Mouse (Mus musculus) heart, embryonic 10.5 days (tissue): ENCODE data around the gene Fign. TPM values are rescaled to one million over a fixed set of nuclear protein-coding genes. Genes with fewer than 3 reads are reported as not detected.

Source experiments
- DNase-seq: peaks from one replicate; pipeline ENCODE4 v3.0.0-alpha.2; 2017; ENCODE audit warnings: low spot score
- H3K27ac ChIP-seq: fragments of 300-500 bp; sonication (generic); 2 replicates; pipeline ENCODE4 v1.5.1; 2016; ENCODE audit warnings: mild to moderate bottlenecking
- H3K27me3 ChIP-seq: fragments of 300-500 bp; sonication (generic); 2 replicates; pipeline ENCODE4 v1.6.1; 2016; ENCODE audit warnings: mild to moderate bottlenecking; ENCODE audit not compliant: poor library complexity, insufficient read depth, severe bottlenecking
- H3K36me3 ChIP-seq: fragments of 300-500 bp; sonication (generic); 2 replicates; pipeline ENCODE4 v1.6.1; 2016; ENCODE audit warnings: mild to moderate bottlenecking, moderate library complexity
- H3K4me1 ChIP-seq: fragments of 300-500 bp; sonication (generic); 2 replicates; pipeline ENCODE4 v1.6.1; 2016; ENCODE audit warnings: mild to moderate bottlenecking
- H3K4me3 ChIP-seq: fragments of 300-500 bp; sonication (generic); 2 replicates; pipeline ENCODE4 v1.5.1; 2016; ENCODE audit warnings: mild to moderate bottlenecking, moderate library complexity
- H3K9me3 ChIP-seq: fragments of 300-500 bp; sonication (generic); 2 replicates; pipeline ENCODE4 v1.6.1; 2016; ENCODE audit warnings: mild to moderate bottlenecking, moderate library complexity
- WGBS: fragments of 180-500 bp; shearing (Covaris S2); methylation state at CpG from one replicate; pipeline ENCODE4 v1.1.7; 2016; 5-methylcytosine and 5-hydroxymethylcytosine counted together
- polyA plus RNA-seq: library from polyadenylated mRNA; unstranded; fragments of >200 nt; fragmentation: Nextera tagmentation; extraction: Ambion mirVana; gene quantifications from 2 replicates; pipeline ENCODE4 v1.2.1, GENCODE M21; 2016

The Fign gene
- polyA plus RNA-seq, 1 experiment from 2014 or later: 13.8 TPM

DNA sequence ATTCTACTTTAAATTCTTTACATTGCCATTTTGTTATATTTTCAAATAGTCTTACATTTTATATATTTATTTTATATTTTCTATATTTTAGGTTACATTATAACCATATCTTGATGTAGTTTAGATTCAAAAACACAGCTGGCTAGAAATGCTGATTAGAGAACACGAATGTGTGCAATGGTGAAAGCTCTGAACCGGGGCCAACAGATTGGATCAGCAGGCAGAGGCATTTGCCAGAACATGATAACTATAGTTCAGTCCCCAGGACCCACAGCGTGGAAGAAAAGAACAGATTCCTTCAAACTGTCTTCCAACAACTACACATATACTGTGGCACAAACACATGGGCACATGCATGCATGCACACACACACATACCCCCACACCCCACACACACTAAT is 64.0 kb downstream of the Fign start:
- DNase-seq: no peak
- H3K9me3 ChIP-seq: no peaks in the 10 kb centered on the region
- no peak overlapping the region for H3K27ac ChIP-seq
- no peaks in the 10 kb centered on the region for H3K27me3 ChIP-seq
- H3K36me3 ChIP-seq: no peaks in the 10 kb centered on the region
- H3K4me1 ChIP-seq: peaks cover 6% of the 10 kb centered on the region; the same call in 1 of the 2 replicates
- H3K4me3 ChIP-seq: no peak overlapping the region
- 79% methylated on average over 3 of the region's 3 CpGs for WGBS

- H3K27ac ChIP-seq: no peak overlapping the region
- no peaks in the 10 kb centered on the region for H3K27me3 ChIP-seq
- DNase-seq: no peak
- H3K36me3 ChIP-seq: no peaks in the 10 kb centered on the region
- WGBS: 69% methylated on average over 4 of the region's 4 CpGs
- no peak overlapping the region for H3K4me3 ChIP-seq
- H3K4me1 ChIP-seq: peaks cover 10% of the 10 kb centered on the region
- H3K9me3 ChIP-seq: no peaks in the 10 kb centered on the region
These were observed 71.9 kb downstream of the Fign start for GRCm38 (mm10) chr2:64025961-64026360.

DNA sequence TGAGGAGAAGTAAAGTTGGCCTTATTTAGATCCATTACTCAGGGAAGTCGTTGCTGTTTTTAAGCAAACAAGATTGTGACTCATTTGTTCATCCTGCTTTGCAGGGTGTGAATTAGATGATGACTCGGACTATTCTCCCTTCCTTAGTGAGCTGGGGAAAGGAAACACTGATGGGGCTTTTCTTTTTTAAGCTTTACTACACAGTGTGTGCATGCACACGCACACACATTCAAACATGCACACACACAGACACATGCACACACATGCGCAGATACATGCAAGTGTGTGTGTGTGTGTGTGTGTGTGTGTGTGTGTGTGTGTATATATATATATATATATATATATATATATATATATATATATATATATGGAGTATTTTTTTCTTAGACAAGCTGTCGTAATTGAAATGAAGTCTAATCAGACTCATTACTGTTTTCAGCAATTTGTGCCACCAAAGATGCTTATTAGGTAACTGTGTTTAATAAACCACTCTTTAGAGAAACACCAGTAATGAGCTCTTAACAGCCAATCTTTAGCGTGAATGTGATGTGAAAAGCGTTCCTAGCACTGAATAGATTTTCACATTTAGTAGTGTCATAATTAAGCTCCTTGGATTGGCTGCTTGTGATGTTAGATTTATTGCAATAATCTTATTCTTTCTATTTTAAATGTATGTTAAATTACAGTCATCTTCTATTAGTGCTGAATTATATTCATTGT is 103.4 kb downstream of the Fign start:
- DNase-seq: no peak
- Histone ChIP-seq H3K4me3 (no peak overlapping the region), H3K4me1 (peaks cover 11% of the 10 kb centered on the region), H3K9me3 (no peaks in the 10 kb centered on the region), H3K36me3 (no peaks in the 10 kb centered on the region), H3K27me3 (no peaks in the 10 kb centered on the region), H3K27ac (no peak overlapping the region)
- WGBS: 82% methylated on average over 7 of the region's 7 CpGs

- Histone ChIP-seq H3K9me3 (no peaks in the 10 kb centered on the region), H3K27ac (no peak overlapping the region), H3K27me3 (no peaks in the 10 kb centered on the region), H3K4me3 (no peak overlapping the region), H3K36me3 (peaks cover under 1% of the 10 kb centered on the region), H3K4me1 (peaks cover 17% of the 10 kb centered on the region)
- WGBS: 92% methylated on average over 2 of the region's 2 CpGs
- no peak for DNase-seq
These were observed 112.4 kb downstream of the Fign start for GRCm38 (mm10) chr2:63985426-63985825.

DNA sequence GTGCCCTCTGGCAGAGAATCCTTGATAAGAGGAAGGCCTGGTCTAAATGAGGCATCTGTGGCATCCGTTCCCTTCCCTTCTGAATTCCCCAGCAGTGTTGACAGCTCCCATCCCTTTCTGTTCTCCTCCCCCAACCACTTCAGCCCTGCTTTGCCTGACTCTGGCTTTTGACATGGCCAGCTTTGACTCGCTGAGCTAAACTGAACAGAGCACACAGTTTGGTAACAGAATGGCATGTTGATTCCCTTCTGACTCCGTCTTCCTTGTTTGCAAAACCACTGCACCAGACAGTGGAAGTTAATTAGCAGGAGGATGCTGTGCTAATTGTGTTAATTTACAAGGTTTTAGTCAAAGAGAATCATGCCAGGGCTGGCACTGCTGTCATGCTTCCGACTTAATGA is 115.5 kb downstream of the Fign start:
- WGBS: 9% methylated on average over 4 of the region's 4 CpGs
- Histone ChIP-seq H3K9me3 (no peaks in the 10 kb centered on the region), H3K27me3 (no peaks in the 10 kb centered on the region), H3K36me3 (peaks cover 23% of the 10 kb centered on the region), H3K4me3 (peak overlapping the region; percentile 30; the same call in 1 of the 2 replicates), H3K27ac (peak overlapping the region; percentile 72; the same call in 1 of the 2 replicates), H3K4me1 (peaks cover 17% of the 10 kb centered on the region)
- DNase-seq: peak; percentile 93

DNA sequence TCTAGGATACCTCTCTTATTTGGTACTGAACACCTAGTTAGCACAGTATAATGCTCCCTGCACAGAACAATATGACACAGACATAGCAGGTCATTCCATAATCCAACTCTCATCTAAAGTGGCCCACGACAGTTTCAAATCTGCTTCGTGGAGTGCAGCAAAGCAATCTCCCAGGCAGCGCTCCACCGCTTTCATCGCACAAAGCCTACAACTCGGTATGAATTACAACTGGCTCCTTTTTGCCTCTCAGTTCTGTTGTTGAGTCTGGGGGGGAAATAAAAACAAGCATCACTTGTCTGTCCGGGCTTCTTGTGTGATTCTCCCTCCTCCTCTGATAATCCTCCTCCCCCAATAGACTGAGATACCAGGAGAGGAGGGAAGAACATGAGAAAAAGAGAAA is 116.4 kb downstream of the Fign start:
- Histone ChIP-seq H3K27ac (peak overlapping the region; percentile 67; the same call in 1 of the 2 replicates), H3K4me1 (peaks cover 22% of the 10 kb centered on the region), H3K9me3 (no peaks in the 10 kb centered on the region), H3K4me3 (no peak overlapping the region), H3K27me3 (no peaks in the 10 kb centered on the region), H3K36me3 (peaks cover 23% of the 10 kb centered on the region)
- 29% methylated on average over 7 of the region's 7 CpGs for WGBS
- DNase-seq: no peak

- WGBS: 69% methylated on average over 4 of the region's 4 CpGs
- no peak overlapping the region for H3K27ac ChIP-seq
- no peak for DNase-seq
- H3K9me3 ChIP-seq: no peaks in the 10 kb centered on the region
- H3K4me3 ChIP-seq: no peak overlapping the region
- no peaks in the 10 kb centered on the region for H3K36me3 ChIP-seq
- no peaks in the 10 kb centered on the region for H3K27me3 ChIP-seq
- peaks cover 5% of the 10 kb centered on the region; the same call in 1 of the 2 replicates for H3K4me1 ChIP-seq
These were observed 128.2 kb downstream of the Fign start for GRCm38 (mm10) chr2:63969633-63970032.

DNA sequence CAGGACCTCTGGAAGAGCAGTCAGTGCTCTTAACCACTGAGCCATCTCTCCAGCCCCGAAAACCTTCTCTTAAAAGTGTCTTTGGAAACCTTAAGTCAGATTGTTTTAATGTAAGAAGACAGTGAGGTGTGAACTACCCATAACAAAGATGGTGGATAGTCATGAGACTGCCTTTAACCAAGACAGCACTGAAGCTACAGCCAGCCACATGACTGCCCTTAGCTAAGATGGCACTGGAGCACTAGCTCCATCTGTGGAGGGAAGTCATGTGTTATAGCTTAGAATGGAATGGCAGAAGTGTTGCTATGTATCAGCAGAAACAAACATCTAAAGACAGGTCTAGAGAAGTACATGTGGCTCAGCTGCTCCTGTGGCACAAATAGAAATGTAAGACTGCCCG is 166.8 kb downstream of the Fign start:
- no peak overlapping the region for H3K4me3 ChIP-seq
- H3K27ac ChIP-seq: no peak overlapping the region
- H3K36me3 ChIP-seq: no peaks in the 10 kb centered on the region
- H3K27me3 ChIP-seq: no peaks in the 10 kb centered on the region
- 85% methylated on average over 2 of the region's 2 CpGs for WGBS
- DNase-seq: no peak
- no peaks in the 10 kb centered on the region for H3K9me3 ChIP-seq
- no peaks in the 10 kb centered on the region for H3K4me1 ChIP-seq

GRCm38 (mm10) chr2:63926481-63927097 is 171.2 kb downstream of the Fign start:
- Histone ChIP-seq H3K36me3 (no peaks in the 10 kb centered on the region), H3K9me3 (no peaks in the 10 kb centered on the region), H3K27me3 (no peaks in the 10 kb centered on the region), H3K27ac (no peak overlapping the region), H3K4me1 (no peaks in the 10 kb centered on the region), H3K4me3 (no peak overlapping the region)
- WGBS: 24% methylated on average over 4 of the region's 4 CpGs
- no peak for DNase-seq

- 65% methylated on average over 4 of the region's 4 CpGs for WGBS
These were observed 172.1 kb downstream of the Fign start for GRCm38 (mm10) chr2:63925721-63926235.

More at GRCm38 (mm10) chr2:63925721-63926235, 172.1 kb downstream of the Fign start:
- Histone ChIP-seq H3K27me3 (no peaks in the 10 kb centered on the region), H3K27ac (no peak overlapping the region), H3K4me3 (no peak overlapping the region), H3K9me3 (no peaks in the 10 kb centered on the region), H3K4me1 (no peaks in the 10 kb centered on the region), H3K36me3 (no peaks in the 10 kb centered on the region)
- no peak for DNase-seq
